12 mouse cellular contexts compared by ENCODE assay signal in the genomic region with DNA sequence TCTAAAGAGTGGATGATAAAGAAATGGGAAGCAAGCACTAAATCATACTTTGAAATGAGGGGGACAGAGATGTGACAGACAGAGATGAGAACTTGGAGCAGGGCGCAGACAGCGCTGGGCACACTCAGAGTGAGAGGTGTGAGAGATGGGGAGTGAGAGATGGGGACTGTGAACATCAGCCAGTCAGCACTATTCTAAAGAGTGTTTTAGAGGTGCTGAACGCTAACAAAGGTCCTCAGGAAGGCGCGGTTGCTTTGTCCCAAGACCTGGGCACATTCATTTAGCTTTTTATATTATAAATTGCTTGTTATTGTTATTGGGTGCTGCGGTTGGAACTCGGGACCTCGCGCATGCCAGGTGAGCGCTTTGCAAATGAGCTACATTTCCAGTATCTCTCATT. TPM values are rescaled to one million over a fixed set of nuclear protein-coding genes. Genes with fewer than 3 reads are reported as not detected.
DNase-seq lines count a peak whose midpoint lies in the region; ATAC-seq and TF ChIP-seq lines count a peak whose summit lies in the region.
"Had no signal": no experiment of that assay in that cellular context is flagged by ENCODE, and none has a peak within 500 bp of the region (broad histone marks: within the 10 kb centered on the region; RNA-seq: fewer than 3 reads in every experiment).

No protein-coding gene starts in this region.

- WGBS in forebrain, embryonic 12.5 days: 4% methylated on average over 10 of the region's 10 CpGs
- WGBS in forebrain, embryonic 11.5 days: 1% methylated on average over 10 of the region's 10 CpGs
- WGBS in hindbrain, embryonic 11.5 days: 2% methylated on average over 10 of the region's 10 CpGs
- 3% methylated on average over 10 of the region's 10 CpGs for WGBS in hindbrain, embryonic 12.5 days
- WGBS in lung, postnatal 0 days: 4% methylated on average over 10 of the region's 10 CpGs
- WGBS in stomach, embryonic 15.5 days: 3% methylated on average over 10 of the region's 10 CpGs

- peaks cover 85% of the 10 kb centered on the region for H3K27me3 ChIP-seq in forebrain, embryonic 12.5 days
- H3K27me3 ChIP-seq in forebrain, embryonic 11.5 days (ENCODE audit: control insufficient read depth, insufficient read depth, low read length): peaks cover 65% of the 10 kb centered on the region
- peaks cover 67% of the 10 kb centered on the region for H3K27me3 ChIP-seq in hindbrain, embryonic 11.5 days (ENCODE audit: control insufficient read depth, insufficient read depth, low read length)
- H3K27me3 ChIP-seq in hindbrain, embryonic 12.5 days: peaks cover 90% of the 10 kb centered on the region
- H3K27me3 ChIP-seq in lung, postnatal 0 days (replicated peaks; ENCODE audit: insufficient read depth, low read length): peaks cover 12% of the 10 kb centered on the region; the same call in 1 of the 2 replicates
- H3K27me3 ChIP-seq in stomach, embryonic 15.5 days (replicated peaks): peaks cover 69% of the 10 kb centered on the region

- no peaks in the 10 kb centered on the region for H3K36me3 ChIP-seq in forebrain, embryonic 12.5 days (replicated peaks)
- no peaks in the 10 kb centered on the region for H3K36me3 ChIP-seq in forebrain, embryonic 11.5 days (ENCODE audit: control insufficient read depth, insufficient read depth, low read length)
- no peaks in the 10 kb centered on the region for H3K36me3 ChIP-seq in hindbrain, embryonic 11.5 days (ENCODE audit: control insufficient read depth, insufficient read depth, low read length)
- H3K36me3 ChIP-seq in hindbrain, embryonic 12.5 days: no peaks in the 10 kb centered on the region
- H3K36me3 ChIP-seq in lung, postnatal 0 days (ENCODE audit: insufficient read depth, low read length): no peaks in the 10 kb centered on the region
- no peaks in the 10 kb centered on the region for H3K36me3 ChIP-seq in stomach, embryonic 15.5 days

- peaks cover 12% of the 10 kb centered on the region for H3K4me1 ChIP-seq in forebrain, embryonic 12.5 days
- 0 out of 2 replicates have a peak, but pooled peaks cover 3% of the 10 kb centered on the region for H3K4me1 ChIP-seq in forebrain, embryonic 11.5 days (replicated peaks; ENCODE audit: control insufficient read depth, insufficient read depth, low read length)
- 0 out of 2 replicates have a peak, but pooled peaks cover 2% of the 10 kb centered on the region for H3K4me1 ChIP-seq in hindbrain, embryonic 11.5 days (replicated peaks; ENCODE audit: control insufficient read depth, insufficient read depth, low read length)
- no peaks in the 10 kb centered on the region for H3K4me1 ChIP-seq in hindbrain, embryonic 12.5 days
- no peaks in the 10 kb centered on the region for H3K4me1 ChIP-seq in lung, postnatal 0 days (ENCODE audit: insufficient read depth, low read depth, low read length)
- H3K4me1 ChIP-seq in stomach, embryonic 15.5 days: peaks cover 5% of the 10 kb centered on the region; the same call in 1 of the 2 replicates

- no peak for DNase-seq in forebrain, embryonic 11.5 days (ENCODE audit: low spot score)
- peak; percentile 16 for DNase-seq in hindbrain, embryonic 11.5 days (ENCODE audit: low spot score)
- DNase-seq in lung, postnatal 0 days (ENCODE audit: low spot score): no peak
- DNase-seq in lung, postnatal 10 days: no peak
- no peak for DNase-seq in frontal cortex, postnatal 10 days (ENCODE audit: low spot score in 2 of 2)

- no peak overlapping the region for H3K4me3 ChIP-seq in forebrain, embryonic 12.5 days (replicated peaks)
- H3K4me3 ChIP-seq in forebrain, embryonic 11.5 days (ENCODE audit: low read depth, low read length): no peak overlapping the region
- H3K4me3 ChIP-seq in hindbrain, embryonic 11.5 days (ENCODE audit: low read depth, low read length): no peak overlapping the region
- H3K4me3 ChIP-seq in hindbrain, embryonic 12.5 days: no peak overlapping the region
- H3K4me3 ChIP-seq in lung, postnatal 0 days (ENCODE audit: low read depth, low read length): peak overlapping the region; percentile 2; the same call in 1 of the 2 replicates
- no peak overlapping the region; the same call in 1 of the 2 replicates for H3K4me3 ChIP-seq in stomach, embryonic 15.5 days (replicated peaks)

- no peak for TF ChIP-seq EP300 in lung, postnatal 0 days (IDR thresholded peaks at IDR 0.05)

- no peak for TF ChIP-seq CTCF in lung, postnatal 0 days (IDR thresholded peaks at IDR 0.05)

- H3K9ac ChIP-seq in forebrain, embryonic 12.5 days: no peak overlapping the region
- H3K9ac ChIP-seq in forebrain, embryonic 11.5 days (ENCODE audit: low read length): no peak overlapping the region
- H3K9ac ChIP-seq in hindbrain, embryonic 11.5 days (ENCODE audit: low read depth, low read length): no peak overlapping the region
- H3K9ac ChIP-seq in hindbrain, embryonic 12.5 days: no peak overlapping the region
- no peak overlapping the region for H3K9ac ChIP-seq in lung, postnatal 0 days (replicated peaks; ENCODE audit: low read depth)
- no peak overlapping the region for H3K9ac ChIP-seq in stomach, embryonic 15.5 days

- no peak for ATAC-seq in forebrain, embryonic 12.5 days (ENCODE audit: low FRiP score)
- ATAC-seq in forebrain, embryonic 11.5 days (replicated peaks; ENCODE audit: low FRiP score): no peak
- ATAC-seq in hindbrain, embryonic 11.5 days (ENCODE audit: low FRiP score): no peak
- no peak for ATAC-seq in hindbrain, embryonic 12.5 days (ENCODE audit: low FRiP score)
- ATAC-seq in lung, postnatal 0 days: no peak
- ATAC-seq in stomach, embryonic 15.5 days (ENCODE audit: insufficient read depth, low FRiP score, low read depth): no peak

- H3K27ac ChIP-seq in forebrain, embryonic 12.5 days: no peak overlapping the region
- H3K27ac ChIP-seq in forebrain, embryonic 11.5 days (ENCODE audit: low read depth, low read length): no peak overlapping the region
- H3K27ac ChIP-seq in hindbrain, embryonic 11.5 days (ENCODE audit: low read depth, low read length): no peak overlapping the region
- no peak overlapping the region for H3K27ac ChIP-seq in hindbrain, embryonic 12.5 days
- no peak overlapping the region for H3K27ac ChIP-seq in lung, postnatal 0 days (ENCODE audit: low read length)
- H3K27ac ChIP-seq in stomach, embryonic 15.5 days: no peak overlapping the region

- H3K4me2 ChIP-seq in forebrain, embryonic 12.5 days: 0 out of 2 replicates have a peak overlapping the region, but pooled peaks have one; percentile 10
- H3K4me2 ChIP-seq in forebrain, embryonic 11.5 days (ENCODE audit: low read depth, low read length, severe bottlenecking): no peak overlapping the region
- H3K4me2 ChIP-seq in hindbrain, embryonic 11.5 days (replicated peaks; ENCODE audit: low read depth, low read length): no peak overlapping the region
- H3K4me2 ChIP-seq in hindbrain, embryonic 12.5 days (replicated peaks): no peak overlapping the region
- peak overlapping the region; percentile 27; the same call in 1 of the 2 replicates for H3K4me2 ChIP-seq in lung, postnatal 0 days (replicated peaks; ENCODE audit: low read depth, low read length)
- peak overlapping the region; percentile 31; the same call in 1 of the 2 replicates for H3K4me2 ChIP-seq in stomach, embryonic 15.5 days

- no peaks in the 10 kb centered on the region for H3K9me3 ChIP-seq in forebrain, embryonic 12.5 days
- H3K9me3 ChIP-seq in forebrain, embryonic 11.5 days (ENCODE audit: control insufficient read depth, low read length): no peaks in the 10 kb centered on the region
- H3K9me3 ChIP-seq in hindbrain, embryonic 11.5 days (ENCODE audit: control insufficient read depth, low read length): no peaks in the 10 kb centered on the region
- no peaks in the 10 kb centered on the region for H3K9me3 ChIP-seq in hindbrain, embryonic 12.5 days (replicated peaks)
- no peaks in the 10 kb centered on the region for H3K9me3 ChIP-seq in lung, postnatal 0 days (ENCODE audit: low read length)
- H3K9me3 ChIP-seq in stomach, embryonic 15.5 days: no peaks in the 10 kb centered on the region

RNA-seq across cellular contexts. Expression of gene Nkx2-1, which starts 3.9 kb away (rescaled TPM):
- 37.2 and 66.0 TPM in 2 replicates for polyA plus RNA-seq in forebrain, embryonic 12.5 days (2016; fragmentation: Nextera tagmentation; extraction: Ambion mirVana)
- polyA plus RNA-seq in forebrain, embryonic 11.5 days (2014; fragmentation: Nextera tagmentation; extraction: Ambion mirVana): 36.6 and 45.7 TPM in 2 replicates
- polyA plus RNA-seq in hindbrain, embryonic 11.5 days (2014; fragmentation: Nextera tagmentation; extraction: Ambion mirVana): 0.11 and 0.29 TPM in 2 replicates
- 0.12 and 1.7 TPM in 2 replicates for polyA plus RNA-seq in hindbrain, embryonic 12.5 days (2016; fragmentation: Nextera tagmentation; extraction: Ambion mirVana)
- 62.7 and 68.7 TPM in 2 replicates for polyA plus RNA-seq in lung, postnatal 0 days (2015; fragmentation: Nextera tagmentation; extraction: Ambion mirVana)
- polyA plus RNA-seq in stomach, embryonic 15.5 days (2015; fragmentation: Nextera tagmentation; extraction: Ambion mirVana): 0.08 and 0.12 TPM in 2 replicates
- polyA plus RNA-seq: cerebellum, adult 2 months; neural tube, embryonic 14.5 days; small intestine, adult 2 months; stomach, embryonic 16.5 days had no signal

Comparison
In these comparisons a context has a peak if more than half of its experiments do, and no peak if none do; other contexts are left out.
1. H3K4me2 ChIP-seq: peak in forebrain, embryonic 12.5 days (single experiment), lung, postnatal 0 days (single experiment) and stomach, embryonic 15.5 days (single experiment); none in forebrain, embryonic 11.5 days (single experiment), hindbrain, embryonic 11.5 days (single experiment) and hindbrain, embryonic 12.5 days (single experiment).
2. RNA of gene Nkx2-1, which starts 3.9 kb away (polyA plus RNA-seq): 62.7 to 68.7 TPM in lung, postnatal 0 days, 37.2 to 66.0 TPM in forebrain, embryonic 12.5 days and 36.6 to 45.7 TPM in forebrain, embryonic 11.5 days; 0.12 to 1.7 TPM in hindbrain, embryonic 12.5 days, 0.08 to 0.12 TPM in stomach, embryonic 15.5 days and 0.11 to 0.29 TPM in hindbrain, embryonic 11.5 days; every median in the first group is over 10 times any median in the second.